In genomic region chr4:65321959-65322358, GRCm38 (mm10) we compare ENCODE assay signal across 23 mouse cellular contexts.
A peak's percentile ranks its signal among the peaks of the same experiment; 100 is the strongest.
DNase-seq lines count a peak whose midpoint lies in the region.
"Had no signal": no experiment of that assay in that cellular context is flagged by ENCODE, and none has a peak within 500 bp of the region (broad histone marks: within the 10 kb centered on the region; RNA-seq: fewer than 3 reads in every experiment).

No protein-coding gene starts in this region.

- no peak overlapping the region for H3K4me3 ChIP-seq in heart, embryonic 10.5 days
- H3K4me3 ChIP-seq: forebrain, embryonic 10.5 days; heart, embryonic 13.5 days; liver, embryonic 13.5 days; midbrain, embryonic 12.5 days had no signal

- no peaks in the 10 kb centered on the region for H3K27me3 ChIP-seq in heart, embryonic 10.5 days (ENCODE audit: insufficient read depth, poor library complexity, severe bottlenecking)
- H3K27me3 ChIP-seq: heart, embryonic 13.5 days; liver, embryonic 13.5 days; midbrain, embryonic 12.5 days had no signal

- H3K9me3 ChIP-seq in heart, embryonic 10.5 days = no peaks in the 10 kb centered on the region
- H3K9me3 ChIP-seq: forebrain, embryonic 10.5 days; heart, embryonic 13.5 days; liver, embryonic 13.5 days; midbrain, embryonic 12.5 days had no signal

- peak; percentile 7 for DNase-seq in adrenal gland, postnatal 14 days
- DNase-seq in adrenal gland, postnatal 10 days = no peak
- peak; percentile 66 to 68 for DNase-seq in heart, adult 9 months (ENCODE audit: low spot score in 2 of 2)
- no peak for DNase-seq in heart, embryonic 10.5 days (ENCODE audit: low spot score)
- DNase-seq in adipocyte (ENCODE audit: low spot score) = peak; percentile 40
- peak; percentile 44 for DNase-seq in kidney, adult 9 months
- no peak for DNase-seq in spleen, postnatal 14 days (ENCODE audit: low spot score in 2 of 2)
- no peak for DNase-seq in embryo, embryonic 9.5 days (ENCODE audit: extremely low spot score)
- DNase-seq: adrenal gland, postnatal 36 days; cerebellum, adult 11 months; cerebellum, adult 9-11 months; forebrain, postnatal 0 days; liver, embryonic 13.5 days; lung, adult 2 months; lung, postnatal 14 days; right cerebral cortex, postnatal 14 days; spleen, adult 18-20 months; thymus, adult 18-20 months; thymus, postnatal 36 days had no signal

- 86% methylated on average over 1 of the region's 1 CpGs for WGBS in heart, embryonic 10.5 days

- H3K4me1 ChIP-seq in heart, embryonic 10.5 days = no peaks in the 10 kb centered on the region
- H3K4me1 ChIP-seq: forebrain, embryonic 10.5 days; heart, embryonic 13.5 days; liver, embryonic 13.5 days; midbrain, embryonic 12.5 days had no signal

- no peak overlapping the region for H3K27ac ChIP-seq in heart, embryonic 10.5 days
- H3K27ac ChIP-seq: forebrain, embryonic 10.5 days; heart, embryonic 13.5 days; hindbrain, embryonic 14.5 days; liver, embryonic 13.5 days; midbrain, embryonic 12.5 days had no signal

- H3K36me3 ChIP-seq in heart, embryonic 10.5 days = no peaks in the 10 kb centered on the region
- H3K36me3 ChIP-seq: heart, embryonic 13.5 days; liver, embryonic 13.5 days; midbrain, embryonic 12.5 days had no signal

Comparison
In these comparisons a context has a peak if more than half of its experiments do, and no peak if none do; other contexts are left out.
1. DNase-seq: peak in adrenal gland, postnatal 14 days (single experiment), heart, adult 9 months (2 of 2), adipocyte (single experiment) and kidney, adult 9 months (single experiment); none in adrenal gland, postnatal 10 days (single experiment), heart, embryonic 10.5 days (single experiment), spleen, postnatal 14 days (0 of 2) and embryo, embryonic 9.5 days (single experiment).